ENCODE assay signal across 10 mouse cellular contexts in the genomic region with DNA sequence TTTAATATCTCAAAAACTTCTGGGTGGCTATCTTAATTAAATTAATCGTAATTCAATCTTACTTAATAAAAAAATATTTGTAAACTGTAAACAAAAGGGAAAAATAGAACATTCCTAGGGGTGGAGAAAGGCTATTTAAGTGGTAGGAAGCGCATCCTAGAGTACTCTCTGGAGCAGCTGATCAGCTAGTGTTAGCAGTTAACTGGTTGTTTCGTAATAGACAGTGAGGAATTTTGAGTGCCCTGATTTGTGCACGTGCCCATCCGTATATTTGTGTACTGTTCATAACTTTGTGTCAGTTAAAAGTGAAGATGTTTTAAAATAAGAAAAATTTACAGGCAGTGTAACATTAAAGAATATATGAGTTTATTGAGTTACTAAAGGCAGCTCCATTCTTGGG.
DNase-seq lines count a peak whose midpoint lies in the region; ATAC-seq and TF ChIP-seq lines count a peak whose summit lies in the region.
"Had no signal": no experiment of that assay in that cellular context is flagged by ENCODE, and none has a peak within 500 bp of the region (broad histone marks: within the 10 kb centered on the region; RNA-seq: fewer than 3 reads in every experiment).

No protein-coding gene starts in this region.

- H3K36me3 ChIP-seq in heart, embryonic 10.5 days = no peaks in the 10 kb centered on the region
- H3K36me3 ChIP-seq in lung, postnatal 0 days (ENCODE audit: insufficient read depth, low read length) = no peaks in the 10 kb centered on the region
- H3K36me3 ChIP-seq in limb, embryonic 10.5 days = no peaks in the 10 kb centered on the region
- H3K36me3 ChIP-seq in neural tube, embryonic 14.5 days (ENCODE audit: control insufficient read depth, insufficient read depth, low read length) = no peaks in the 10 kb centered on the region
- H3K36me3 ChIP-seq: liver, embryonic 15.5 days had no signal

- TF ChIP-seq POLR2A in lung, adult 2 months (IDR thresholded peaks at IDR 0.05; ENCODE audit: borderline replicate concordance, extremely low read depth, low read depth, low read length) = no peak

- no peaks in the 10 kb centered on the region for H3K4me1 ChIP-seq in heart, embryonic 10.5 days
- no peaks in the 10 kb centered on the region for H3K4me1 ChIP-seq in lung, postnatal 0 days (ENCODE audit: insufficient read depth, low read depth, low read length)
- H3K4me1 ChIP-seq in lung, adult 2 months (ENCODE audit: control insufficient read depth, insufficient read depth, low read length) = no peaks in the 10 kb centered on the region
- no peaks in the 10 kb centered on the region for H3K4me1 ChIP-seq in limb, embryonic 10.5 days
- H3K4me1 ChIP-seq in neural tube, embryonic 14.5 days (ENCODE audit: control insufficient read depth, insufficient read depth, low read length) = no peaks in the 10 kb centered on the region
- H3K4me1 ChIP-seq: liver, embryonic 15.5 days had no signal

- H3K9me3 ChIP-seq in heart, embryonic 10.5 days = no peaks in the 10 kb centered on the region
- H3K9me3 ChIP-seq in lung, postnatal 0 days (ENCODE audit: low read length) = no peaks in the 10 kb centered on the region
- H3K9me3 ChIP-seq in limb, embryonic 10.5 days (replicated peaks) = no peaks in the 10 kb centered on the region
- H3K9me3 ChIP-seq in neural tube, embryonic 14.5 days (ENCODE audit: control insufficient read depth, low read length) = no peaks in the 10 kb centered on the region
- H3K9me3 ChIP-seq: liver, embryonic 15.5 days had no signal

- 64% methylated on average over 5 of the region's 5 CpGs for WGBS in heart, embryonic 10.5 days
- WGBS in lung, postnatal 0 days = 37% methylated on average over 5 of the region's 5 CpGs
- WGBS in lung, adult 2 months = 49% methylated on average over 5 of the region's 5 CpGs
- 71% methylated on average over 5 of the region's 5 CpGs for WGBS in limb, embryonic 10.5 days
- 48% methylated on average over 5 of the region's 5 CpGs for WGBS in neural tube, embryonic 14.5 days

- no peak for ATAC-seq in lung, postnatal 0 days
- peak; percentile 32; the same call in 1 of the 2 replicates for ATAC-seq in neural tube, embryonic 14.5 days (ENCODE audit: low read depth)
- ATAC-seq in cerebellum, adult (ENCODE audit: insufficient number of reproducible peaks, low FRiP score, low TSS enrichment) = no peak

- TF ChIP-seq EP300 in lung, postnatal 0 days (IDR thresholded peaks at IDR 0.05) = no peak

- H3K27ac ChIP-seq in heart, embryonic 10.5 days = no peak overlapping the region
- H3K27ac ChIP-seq in lung, postnatal 0 days (ENCODE audit: low read length) = no peak overlapping the region
- no peak overlapping the region for H3K27ac ChIP-seq in limb, embryonic 10.5 days
- H3K27ac ChIP-seq in neural tube, embryonic 14.5 days (ENCODE audit: low read depth, low read length) = no peak overlapping the region
- H3K27ac ChIP-seq: liver, embryonic 15.5 days had no signal

- no peak for TF ChIP-seq CTCF in lung, postnatal 0 days (IDR thresholded peaks at IDR 0.05)
- TF ChIP-seq CTCF in lung, adult 2 months (IDR thresholded peaks at IDR 0.05; ENCODE audit: insufficient read depth, low read length) = no peak

- H3K9ac ChIP-seq in lung, postnatal 0 days (replicated peaks; ENCODE audit: low read depth) = no peak overlapping the region
- no peak overlapping the region for H3K9ac ChIP-seq in neural tube, embryonic 14.5 days (replicated peaks; ENCODE audit: low read depth, low read length)
- H3K9ac ChIP-seq: liver, embryonic 15.5 days had no signal

- H3K27me3 ChIP-seq in heart, embryonic 10.5 days (ENCODE audit: insufficient read depth, poor library complexity, severe bottlenecking) = no peaks in the 10 kb centered on the region; the same call in 1 of the 2 replicates
- H3K27me3 ChIP-seq in lung, postnatal 0 days (replicated peaks; ENCODE audit: insufficient read depth, low read length) = no peaks in the 10 kb centered on the region
- peaks cover 11% of the 10 kb centered on the region; the same call in 1 of the 2 replicates for H3K27me3 ChIP-seq in limb, embryonic 10.5 days (ENCODE audit: low read depth, poor library complexity, severe bottlenecking)
- H3K27me3 ChIP-seq in neural tube, embryonic 14.5 days (ENCODE audit: control insufficient read depth, insufficient read depth, low read length) = no peaks in the 10 kb centered on the region
- H3K27me3 ChIP-seq: liver, embryonic 15.5 days had no signal

- DNase-seq in heart, embryonic 10.5 days (ENCODE audit: low spot score) = no peak
- no peak for DNase-seq in heart, adult 8-10 months (ENCODE audit: low spot score)
- DNase-seq in lung, postnatal 0 days (ENCODE audit: low spot score) = no peak
- no peak for DNase-seq in lung, adult 2 months
- no peak for DNase-seq in limb, embryonic 10.5 days (ENCODE audit: low spot score)
- no peak for DNase-seq in frontal cortex, postnatal 25 days (ENCODE audit: low spot score in 2 of 2)
- DNase-seq: gastrocnemius, postnatal 14 days had no signal

- peak overlapping the region; percentile 37 for H3K4me2 ChIP-seq in lung, postnatal 0 days (replicated peaks; ENCODE audit: low read depth, low read length)
- H3K4me2 ChIP-seq in neural tube, embryonic 14.5 days (ENCODE audit: low read depth, low read length) = peak overlapping the region; percentile 89
- H3K4me2 ChIP-seq: liver, embryonic 15.5 days had no signal

- peak overlapping the region; percentile 60 for H3K4me3 ChIP-seq in heart, embryonic 10.5 days
- H3K4me3 ChIP-seq in lung, postnatal 0 days (ENCODE audit: low read depth, low read length) = no peak overlapping the region
- H3K4me3 ChIP-seq in lung, adult 2 months (replicated peaks; ENCODE audit: extremely low read depth, low read depth, low read length) = no peak overlapping the region
- peak overlapping the region; percentile 46 for H3K4me3 ChIP-seq in limb, embryonic 10.5 days
- H3K4me3 ChIP-seq in neural tube, embryonic 14.5 days (ENCODE audit: low read depth, low read length) = peak overlapping the region; percentile 41
- H3K4me3 ChIP-seq: liver, embryonic 15.5 days had no signal

Comparison
In these comparisons a context has a peak if more than half of its experiments do, and no peak if none do; other contexts are left out.
1. H3K4me3 ChIP-seq: peak in heart, embryonic 10.5 days (single experiment), limb, embryonic 10.5 days (single experiment) and neural tube, embryonic 14.5 days (single experiment); none in lung, postnatal 0 days (single experiment) and lung, adult 2 months (single experiment).